Mouse (Mus musculus): ENCODE results near the gene Pms2.

GRCm38 (mm10) chr5:143902111-143902510 is 7.7 kb upstream of the Pms2 start:
- TF ChIP-seq CTCF (IDR thresholded peaks at IDR 0.05 in 2 of 3, conservative IDR thresholded peaks at IDR 0.05 in 1 of 3; ENCODE audit: control insufficient read depth in 1 of 3, insufficient read depth in 1 of 3, low read depth in 2 of 3, low read length in 3 of 3, poor library complexity in 1 of 3, severe bottlenecking in 1 of 3) = no peak
- no peak for TF ChIP-seq RCOR1 (IDR thresholded peaks at IDR 0.05; ENCODE audit: low read depth, low read length)
- no peak; a peak in 1 of 4 replicates for TF ChIP-seq POLR2A (IDR thresholded peaks at IDR 0.05; ENCODE audit: control insufficient read depth in 1 of 2, insufficient read depth in 1 of 2, low read depth in 1 of 2, low read length in 2 of 2, poor library complexity in 1 of 2)
- no peak for TF ChIP-seq EP300 (IDR thresholded peaks at IDR 0.05; ENCODE audit: low read depth in 1 of 2, low read length in 2 of 2)
- no peak for TF ChIP-seq E2F4 (IDR thresholded peaks at IDR 0.05; ENCODE audit: borderline replicate concordance, low read depth, low read length)
- no peak for TF ChIP-seq GATA1 (IDR thresholded peaks at IDR 0.05; ENCODE audit: low read depth, low read length)
- TF ChIP-seq MYC (IDR thresholded peaks at IDR 0.05; ENCODE audit: low read depth, low read length) = no peak
- no peak for TF ChIP-seq TAL1 (IDR thresholded peaks at IDR 0.05; ENCODE audit: low read length)
